Mouse (Mus musculus): ENCODE data around the gene Memo1.
"Not testable (repeated sequence)": the region's sequence is repeated elsewhere in the genome, so short reads cannot be mapped to it uniquely, and the experiment has no call there.

Memo1 gene

DNA sequence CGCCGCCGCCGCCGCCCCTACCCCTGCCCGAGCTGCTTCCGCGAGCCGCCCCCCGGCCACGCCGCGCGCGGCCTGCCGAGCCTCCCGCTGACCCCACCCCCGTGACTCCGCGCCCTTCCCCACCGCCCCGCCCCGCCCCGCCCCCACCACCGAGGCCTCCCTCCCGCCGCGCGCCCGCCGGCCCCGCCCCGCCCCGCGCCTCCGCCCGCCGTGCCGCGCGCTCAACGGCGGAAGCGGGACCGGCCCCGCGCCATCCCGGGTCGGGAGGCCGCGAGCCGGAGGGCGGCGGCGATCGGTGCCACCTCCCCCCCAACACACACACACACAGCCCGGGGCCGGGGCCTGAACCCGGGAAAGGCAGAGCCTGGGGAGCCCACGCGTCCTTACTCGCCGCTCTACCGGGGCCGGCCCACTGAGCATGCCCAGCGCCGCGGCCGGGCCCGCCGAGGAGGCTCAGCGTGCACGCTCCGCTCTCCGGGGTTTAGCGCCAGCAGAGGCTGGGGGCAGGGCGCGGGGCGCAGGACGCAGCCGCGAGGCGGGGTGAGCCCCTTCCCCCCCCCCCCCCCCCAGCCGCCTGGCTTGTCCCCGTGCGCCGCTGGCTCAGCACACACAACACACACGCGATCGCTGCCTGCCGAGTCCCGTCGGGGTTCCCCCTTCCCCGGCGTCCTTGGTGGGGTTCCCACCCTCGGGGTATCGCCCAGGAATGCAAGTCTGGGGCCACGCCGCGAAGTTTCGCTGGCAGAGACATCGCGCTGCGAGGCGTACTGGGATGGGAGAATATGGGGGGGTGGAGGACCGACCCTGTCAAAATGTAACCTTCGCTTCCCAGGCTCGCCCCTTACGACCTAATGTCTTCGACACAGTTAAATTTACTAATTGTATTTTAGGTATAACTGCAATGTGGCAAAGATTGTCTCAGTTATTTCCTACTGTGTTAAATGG, at the start of gene Memo1:
TSS of gene Memo1 (minus strand) at position 496 of the 945 bp plus-strand sequence.
- peak; percentile 87 for DNase-seq (ENCODE audit: low read depth, low spot score)

DNA sequence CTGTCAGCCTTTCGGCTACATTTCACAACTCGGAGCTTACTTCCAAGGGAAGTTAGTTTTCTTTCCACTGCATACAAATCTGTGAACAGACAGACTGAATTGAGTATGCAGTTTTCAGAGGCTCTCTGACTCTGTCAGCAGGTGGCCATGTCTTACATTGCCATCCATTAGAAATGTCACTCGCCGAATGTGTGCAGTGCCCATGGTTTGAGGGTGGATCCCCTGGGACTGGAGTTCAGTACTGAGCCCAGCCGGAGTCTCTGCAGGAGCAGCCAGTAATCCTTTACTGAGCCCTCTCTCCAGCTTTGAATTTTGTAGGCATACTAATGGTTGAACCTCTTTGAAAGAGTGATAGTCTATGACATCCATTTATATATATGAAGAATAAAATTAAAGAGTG, 45.8 kb upstream of the Memo1 start:
- DNase-seq (ENCODE audit: low read depth, low spot score) = peak; percentile 43

DNA sequence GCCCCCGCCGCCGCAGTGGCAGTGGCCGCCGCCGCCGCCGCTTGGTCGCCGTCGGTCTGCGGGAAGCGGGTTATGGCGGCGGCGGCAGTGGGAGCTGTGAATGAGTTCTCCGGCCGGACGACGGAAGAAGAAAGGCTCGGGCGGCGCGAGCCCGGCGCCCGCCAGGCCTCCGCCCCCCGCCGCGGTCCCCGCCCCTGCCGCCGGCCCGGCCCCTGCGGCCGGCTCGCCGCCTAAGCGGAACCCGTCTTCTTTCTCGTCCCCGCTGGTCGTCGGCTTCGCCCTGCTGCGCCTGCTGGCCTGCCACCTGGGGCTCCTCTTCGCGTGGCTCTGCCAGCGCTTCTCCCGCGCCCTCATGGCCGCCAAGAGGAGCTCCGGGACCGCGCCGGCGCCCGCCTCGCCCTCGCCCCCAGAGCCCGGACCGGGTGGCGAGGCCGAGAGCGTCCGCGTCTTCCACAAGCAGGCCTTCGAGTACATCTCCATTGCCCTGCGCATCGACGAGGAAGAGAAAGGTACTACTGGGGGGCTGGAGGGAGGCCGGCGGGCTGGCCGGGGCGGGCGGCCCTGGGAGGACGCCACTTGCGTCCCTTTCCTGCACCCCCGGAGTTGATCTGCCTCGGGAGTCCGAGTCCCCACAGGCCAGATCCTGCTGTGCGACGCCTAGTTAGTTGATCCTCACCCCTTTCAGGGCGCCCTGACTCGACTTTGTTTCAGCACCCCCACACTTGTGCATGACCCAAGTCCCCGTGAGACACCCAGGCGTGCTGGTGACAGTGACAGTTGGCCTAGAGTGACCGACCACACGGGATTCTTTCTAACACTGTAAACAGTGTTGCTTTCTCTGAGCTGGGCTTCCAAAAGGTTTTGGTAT, 43.9 kb upstream of the Memo1 start, which contains the start of gene Spast:
TSS of gene Spast (plus strand) at position 51 of the 868 bp plus-strand sequence.
- peak; percentile 58 for DNase-seq (ENCODE audit: low read depth, low spot score)

- DNase-seq (ENCODE audit: low read depth, low spot score) = peak; percentile 97
Observed at GRCm38 (mm10) chr17:74338225-74338931, 43.1 kb upstream of the Memo1 start.

DNA sequence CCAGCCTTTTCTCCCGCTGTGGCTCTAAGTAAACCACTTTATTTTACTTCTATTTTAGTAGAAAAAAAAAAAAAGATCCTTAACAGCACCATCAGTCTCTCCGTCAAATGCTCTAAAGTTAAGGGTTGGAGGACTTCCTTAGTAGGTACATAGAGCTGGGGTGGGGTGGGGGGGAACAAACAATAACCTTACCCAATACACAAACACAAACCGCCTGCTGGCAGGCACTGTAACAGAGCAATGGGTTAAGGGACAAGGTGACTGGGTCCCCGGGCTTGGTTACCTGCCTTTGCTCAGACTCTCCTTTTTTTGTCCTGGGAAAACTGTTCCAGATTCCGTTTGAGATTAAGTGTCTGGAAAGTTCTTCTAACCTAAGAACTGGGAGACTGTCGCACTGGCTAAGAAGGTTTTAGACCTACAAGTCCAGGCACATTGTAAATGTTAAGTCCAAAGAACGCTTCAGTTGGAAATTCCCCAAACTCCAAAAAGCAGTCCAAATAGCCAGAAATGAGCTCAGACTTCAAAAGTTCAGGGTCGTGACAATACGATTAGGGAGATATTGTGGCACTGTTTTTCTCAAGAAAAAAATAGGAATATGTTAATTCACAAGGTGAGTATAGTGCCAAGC, 35.8 kb upstream of the Memo1 start:
- no peak for DNase-seq (ENCODE audit: low read depth, low spot score)

- DNase-seq (ENCODE audit: low read depth, low spot score) = peak; percentile 60
Observed at GRCm38 (mm10) chr17:74328146-74328545, 32.8 kb upstream of the Memo1 start.

GRCm38 (mm10) chr17:74327195-74327594, 31.9 kb upstream of the Memo1 start:
- not testable (repeated sequence) for DNase-seq (ENCODE audit: low read depth, low spot score)

DNA sequence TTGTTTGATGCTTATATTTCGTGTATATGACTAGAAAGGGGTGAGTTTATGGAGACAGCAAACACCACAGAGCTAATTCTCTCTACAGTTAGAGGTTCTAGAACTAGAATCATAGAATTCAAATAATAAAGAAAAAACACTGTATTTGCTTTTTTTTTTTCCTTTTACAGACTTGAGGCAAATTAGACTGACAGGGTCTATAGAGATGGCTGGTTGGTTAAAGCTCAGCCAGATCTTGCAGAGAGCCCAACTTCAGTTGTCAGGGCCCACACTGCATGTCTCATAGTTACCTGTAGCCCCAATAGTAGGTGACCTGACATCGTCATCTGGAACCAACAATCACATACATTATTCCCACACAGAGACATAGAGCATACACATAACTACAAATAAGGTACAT, 28.5 kb upstream of the Memo1 start, which contains the start of gene Dpy30:
TSS of gene Dpy30 (minus strand) at position 101 of the 400 bp plus-strand sequence.
- no peak for DNase-seq (ENCODE audit: low read depth, low spot score)

DNA sequence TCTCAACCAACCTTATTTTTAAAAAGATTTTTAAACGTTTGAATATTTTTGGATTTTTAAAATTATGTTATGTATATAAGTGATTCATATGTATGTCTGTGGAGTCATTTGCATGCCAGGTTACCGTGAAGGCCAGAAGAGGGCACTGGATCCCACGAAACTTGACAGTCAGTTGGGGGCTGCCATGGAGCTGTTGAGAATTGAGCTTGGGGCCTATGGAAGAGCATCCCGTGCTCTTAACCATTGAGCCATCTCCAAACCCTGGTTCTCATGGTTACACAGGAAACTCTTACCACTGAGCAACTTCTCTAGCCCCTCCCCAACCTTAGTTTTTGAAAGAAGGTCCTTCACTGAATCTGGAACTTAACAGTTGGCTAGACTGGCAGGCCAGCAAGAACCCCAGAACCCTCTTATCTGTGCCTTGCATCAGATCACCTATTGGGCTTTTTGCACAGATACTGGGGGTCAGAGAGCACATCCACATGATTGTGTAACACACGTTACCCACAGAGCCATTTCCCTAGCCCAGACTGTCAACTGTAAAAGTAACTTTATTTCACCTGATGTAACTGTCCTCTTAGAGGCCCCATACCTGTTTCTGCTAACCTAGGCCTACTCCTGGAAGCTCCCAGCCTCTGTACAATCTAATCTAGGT, 27.2 kb upstream of the Memo1 start:
- DNase-seq (ENCODE audit: low read depth, low spot score) = no peak

DNA sequence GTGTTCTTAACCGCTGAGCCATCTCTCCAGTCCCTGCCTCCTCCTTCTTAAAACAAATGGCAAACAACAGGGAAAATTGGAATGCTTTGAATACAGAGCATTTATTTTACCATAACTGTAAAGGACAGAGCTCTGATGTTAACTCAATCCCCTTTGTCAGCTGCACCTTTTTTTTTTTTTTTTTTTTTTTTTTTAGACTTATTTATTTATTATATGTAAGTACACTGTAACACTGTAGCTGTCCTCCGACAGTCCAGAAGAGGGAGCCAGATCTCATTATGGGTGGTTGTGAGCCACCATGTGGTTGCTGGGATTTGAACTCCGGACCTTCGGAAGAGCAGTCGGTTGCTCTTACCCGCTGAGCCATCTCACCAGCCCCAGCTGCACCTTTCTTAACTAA, 23.4 kb upstream of the Memo1 start:
- no peak for DNase-seq (ENCODE audit: low read depth, low spot score)

DNA sequence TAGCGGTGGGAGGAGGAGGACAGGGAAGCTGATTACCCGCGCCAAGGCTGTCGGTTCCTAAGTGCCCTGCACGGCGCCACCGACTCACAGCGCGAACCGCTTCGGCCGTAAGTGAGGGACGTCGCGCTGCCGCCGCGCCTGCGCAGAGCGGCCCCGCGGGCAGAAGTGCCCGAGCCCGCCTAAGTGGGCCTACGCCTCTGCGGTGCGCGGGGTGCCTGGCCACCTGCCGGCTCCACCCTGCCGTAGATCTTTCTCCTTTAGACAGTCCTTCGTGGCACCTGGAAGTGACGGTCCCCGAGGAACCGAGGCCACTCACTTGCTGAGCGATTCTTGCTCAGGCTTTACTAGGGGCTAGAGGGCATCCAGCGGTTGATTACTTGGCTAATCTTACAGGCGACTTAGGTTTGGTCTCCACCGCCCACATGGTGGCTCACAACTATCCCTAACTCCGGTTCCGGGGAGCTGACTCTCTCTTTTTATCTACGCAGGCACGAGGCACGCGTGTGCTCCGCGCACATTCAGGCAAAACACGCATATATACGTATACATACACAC, 21.1 kb upstream of the Memo1 start:
- DNase-seq (ENCODE audit: low read depth, low spot score) = peak; percentile 93

GRCm38 (mm10) chr17:74315445-74316308, 20.4 kb upstream of the Memo1 start:
- DNase-seq (ENCODE audit: low read depth, low spot score) = no peak

GRCm38 (mm10) chr17:74306021-74306420, 10.7 kb upstream of the Memo1 start:
- DNase-seq (ENCODE audit: low read depth, low spot score) = no peak

DNA sequence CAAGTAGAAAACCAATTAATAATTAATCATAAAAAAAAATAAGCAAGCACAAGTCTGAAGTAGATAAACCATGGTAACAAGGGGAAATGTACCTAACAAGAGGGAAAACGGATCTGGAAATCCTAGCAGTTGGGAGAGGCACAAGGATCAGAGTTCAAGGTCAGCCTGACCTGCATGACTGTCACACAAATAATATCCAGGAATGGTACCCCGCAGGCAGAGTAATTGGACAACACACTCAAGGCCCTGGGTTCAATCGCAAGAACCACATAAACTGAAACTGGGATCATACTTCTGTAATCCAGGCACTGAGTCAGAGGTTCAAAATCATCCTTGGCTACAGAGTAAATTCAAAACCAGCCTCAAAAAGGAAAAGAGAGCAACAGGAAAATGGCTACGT, 10.3 kb upstream of the Memo1 start:
- no peak for DNase-seq (ENCODE audit: low read depth, low spot score)

- no peak for DNase-seq (ENCODE audit: low read depth, low spot score)
Observed at GRCm38 (mm10) chr17:74304060-74304459, 8.7 kb upstream of the Memo1 start.

- no peak for DNase-seq (ENCODE audit: low read depth, low spot score)
Observed at GRCm38 (mm10) chr17:74300089-74300488, 4.8 kb upstream of the Memo1 start.

DNA sequence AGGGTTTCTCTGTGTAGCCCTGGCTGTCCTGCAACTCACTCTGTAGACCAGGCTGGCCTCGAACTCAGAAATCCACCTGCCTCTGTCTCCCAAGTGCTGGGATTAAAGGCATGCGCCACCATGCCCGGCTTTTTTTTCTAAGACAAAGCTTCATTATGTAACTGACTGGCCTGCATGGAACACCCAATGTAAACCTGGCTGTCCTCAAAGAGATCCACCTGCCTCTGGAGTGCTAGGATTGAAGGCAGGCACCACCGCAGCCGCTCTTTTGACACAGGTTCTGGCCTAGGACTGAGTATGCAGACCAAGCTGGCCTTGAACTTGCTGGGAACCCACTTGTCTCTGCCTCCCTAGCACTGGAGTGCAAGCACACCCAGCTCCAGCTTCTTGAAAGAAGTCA, 1.7 kb upstream of the Memo1 start:
- DNase-seq (ENCODE audit: low read depth, low spot score) = not testable (repeated sequence)

DNA sequence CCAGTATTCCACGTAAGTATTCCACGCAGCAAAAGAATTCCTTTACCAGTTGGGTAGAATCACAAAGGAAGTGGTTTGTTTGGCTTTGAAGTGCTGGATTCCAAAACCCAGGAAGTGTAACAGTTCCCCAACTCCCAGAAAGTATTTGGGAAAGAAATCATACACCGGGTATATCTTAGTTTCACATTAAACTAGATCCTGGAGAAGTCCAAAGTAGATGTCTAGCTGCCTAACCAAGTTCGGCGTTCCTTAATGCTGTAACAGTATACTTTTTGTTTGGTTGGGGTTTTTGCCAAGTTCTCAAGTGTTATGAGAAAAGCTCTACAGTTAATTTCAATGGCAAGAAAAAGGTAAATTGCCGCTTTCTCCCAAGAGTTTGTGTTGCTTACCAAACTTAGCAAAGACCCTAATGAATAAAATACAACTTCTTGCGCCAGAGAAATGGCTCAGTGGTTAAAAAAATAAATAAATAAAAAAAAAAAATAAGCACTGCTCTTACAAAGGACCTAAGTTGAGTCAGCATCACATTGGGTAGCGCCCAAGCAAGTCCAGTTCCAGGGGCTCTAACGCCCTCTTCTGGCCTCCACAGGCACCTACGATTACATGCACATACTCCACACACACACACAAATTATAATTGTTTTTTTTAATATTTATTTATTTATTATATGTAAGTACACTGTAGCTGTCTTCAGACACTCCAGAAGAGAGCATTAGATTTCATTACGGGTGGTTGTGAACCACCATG, 929 bp upstream of the Memo1 start:
- DNase-seq (ENCODE audit: low read depth, low spot score) = no peak
